Mouse (Mus musculus): ENCODE results near the gene Gm11938.

Gm11938 gene

GRCm38 (mm10) chr11:99566530-99566929 lies 36.6 kb downstream of the Gm11938 start, which contains the start of gene Krtap3-1:
Gene Krtap3-1, minus strand, starts transcription at chr11:99566630.
- no peak for DNase-seq

GRCm38 (mm10) chr11:99562580-99562979 lies 40.5 kb downstream of the Gm11938 start:
- DNase-seq, result no peak

- no peak for DNase-seq
These were observed 43.7 kb downstream of the Gm11938 start, which contains the start of gene Gm11939 for GRCm38 (mm10) chr11:99559366-99559765. Gene Gm11939, minus strand, starts transcription at chr11:99559466.

GRCm38 (mm10) chr11:99557976-99558745 lies 44.9 kb downstream of the Gm11938 start:
- DNase-seq, result no peak

- no peak for DNase-seq
These were observed 46.4 kb downstream of the Gm11938 start, which contains the start of gene Krtap3-2 for GRCm38 (mm10) chr11:99556753-99557152. Gene Krtap3-2, minus strand, starts transcription at chr11:99556853.

- DNase-seq, result no peak
These were observed 46.9 kb downstream of the Gm11938 start for GRCm38 (mm10) chr11:99556195-99556594.

All from thymus, postnatal 4 days (tissue).